ENCODE assay signal across 7 mouse cellular contexts in the genomic region with DNA sequence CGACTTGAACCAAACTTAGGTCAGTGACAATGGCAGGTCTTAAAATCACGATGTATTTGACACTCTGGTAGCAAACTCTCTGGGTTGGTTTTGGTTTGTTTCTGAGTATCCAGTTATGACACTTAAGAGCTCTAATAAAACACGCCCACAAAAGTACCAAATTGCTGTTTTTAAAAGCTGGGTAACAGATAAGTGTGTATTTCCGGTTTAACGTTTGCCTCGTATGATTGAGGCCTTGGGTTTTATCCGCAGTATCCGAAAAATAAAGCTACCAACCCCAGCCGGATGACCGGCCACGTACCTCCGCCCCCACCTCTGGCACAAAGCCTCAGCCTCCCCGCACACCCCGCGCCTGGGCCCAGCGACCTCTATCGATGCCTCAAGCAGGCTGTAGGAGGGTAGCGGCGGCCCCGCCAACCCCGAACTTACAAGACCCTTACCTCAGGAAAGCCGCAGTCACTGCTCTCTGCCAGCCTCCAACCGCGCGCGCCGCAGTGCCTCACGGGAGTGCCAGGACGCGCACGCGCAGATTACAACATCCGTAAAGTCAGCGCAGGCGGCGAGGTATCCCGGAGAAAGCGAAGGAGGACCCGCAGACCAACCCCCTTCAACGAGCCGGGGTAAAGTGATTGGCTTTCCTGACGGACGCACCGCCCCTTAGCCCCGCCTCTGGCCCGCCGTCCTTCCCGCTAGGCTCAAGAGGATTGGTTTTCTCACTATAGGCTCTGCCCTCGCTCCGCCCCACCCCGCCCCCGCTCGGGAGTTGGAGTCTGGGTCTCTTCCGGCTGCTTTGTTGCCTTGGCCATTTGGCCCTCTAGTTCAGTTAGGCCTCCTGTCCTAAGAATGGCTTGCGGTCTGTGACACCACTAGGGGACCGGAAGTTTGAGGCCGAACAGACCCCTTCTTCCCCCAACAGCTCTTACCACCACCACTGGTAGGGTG. TPM values are rescaled to one million over a fixed set of nuclear protein-coding genes. Genes with fewer than 3 reads are reported as not detected.
A peak's percentile ranks its signal among the peaks of the same experiment; 100 is the strongest.
DNase-seq lines count a peak whose midpoint lies in the region; ATAC-seq lines count a peak whose summit lies in the region.

A gene (minus strand): TSS at position 499 of the 942 bp plus-strand sequence.
A gene (minus strand): TSS at position 578 of the 942 bp plus-strand sequence.

- H3K9me3 ChIP-seq in embryonic facial prominence, embryonic 12.5 days: no peaks in the 10 kb centered on the region
- no peaks in the 10 kb centered on the region for H3K9me3 ChIP-seq in limb, embryonic 11.5 days (ENCODE audit: control insufficient read depth, low read length)
- H3K9me3 ChIP-seq in midbrain, embryonic 14.5 days (ENCODE audit: control insufficient read depth, low read length): no peaks in the 10 kb centered on the region

- H3K4me1 ChIP-seq in embryonic facial prominence, embryonic 12.5 days: peaks cover 17% of the 10 kb centered on the region; the same call in 1 of the 2 replicates
- H3K4me1 ChIP-seq in limb, embryonic 11.5 days (ENCODE audit: control insufficient read depth, insufficient read depth, low read length): peaks cover 4% of the 10 kb centered on the region; the same call in 1 of the 2 replicates
- H3K4me1 ChIP-seq in midbrain, embryonic 14.5 days (ENCODE audit: control insufficient read depth, insufficient read depth, low read length): peaks cover 11% of the 10 kb centered on the region; the same call in 1 of the 2 replicates

- H3K36me3 ChIP-seq in embryonic facial prominence, embryonic 12.5 days: peaks cover 15% of the 10 kb centered on the region
- H3K36me3 ChIP-seq in limb, embryonic 11.5 days (ENCODE audit: control insufficient read depth, insufficient read depth, low read length): no peaks in the 10 kb centered on the region; the same call in 1 of the 2 replicates
- peaks cover 19% of the 10 kb centered on the region for H3K36me3 ChIP-seq in midbrain, embryonic 14.5 days (ENCODE audit: control insufficient read depth, insufficient read depth, low read length)

- DNase-seq in adrenal gland, postnatal 25 days: peak; percentile 96
- DNase-seq in heart, adult 11 months: peak; percentile 100
- DNase-seq in kidney, adult 18-20 months: peak; percentile 97
- peak; percentile 99 for DNase-seq in limb, embryonic 11.5 days (ENCODE audit: low spot score)
- peak; percentile 99 for DNase-seq in midbrain, embryonic 14.5 days
- DNase-seq in spleen, adult 18-20 months: peak; percentile 93 to 95

- peak; percentile 99 for ATAC-seq in embryonic facial prominence, embryonic 12.5 days (ENCODE audit: insufficient number of reproducible peaks, insufficient read depth, low FRiP score, low TSS enrichment)
- ATAC-seq in limb, embryonic 11.5 days (ENCODE audit: insufficient number of reproducible peaks, low FRiP score, low TSS enrichment, low read depth): peak; percentile 100
- ATAC-seq in midbrain, embryonic 14.5 days (ENCODE audit: low FRiP score, low TSS enrichment): peak; percentile 100

- under 1% methylated on average over 57 of the region's 57 CpGs for WGBS in embryonic facial prominence, embryonic 12.5 days
- under 1% methylated on average over 57 of the region's 57 CpGs for WGBS in limb, embryonic 11.5 days
- WGBS in midbrain, embryonic 14.5 days: under 1% methylated on average over 57 of the region's 57 CpGs

- peak within 1 kb of the TSS; percentile 84 for H3K9ac ChIP-seq in embryonic facial prominence, embryonic 12.5 days
- H3K9ac ChIP-seq in limb, embryonic 11.5 days (ENCODE audit: low read length): peak within 1 kb of the TSS; percentile 75
- H3K9ac ChIP-seq in midbrain, embryonic 14.5 days (replicated peaks; ENCODE audit: low read length): peak within 1 kb of the TSS; percentile 80

- H3K4me2 ChIP-seq in embryonic facial prominence, embryonic 12.5 days (replicated peaks): peak within 1 kb of the TSS; percentile 60
- peak within 1 kb of the TSS; percentile 42 for H3K4me2 ChIP-seq in limb, embryonic 11.5 days (ENCODE audit: low read depth, severe bottlenecking)
- H3K4me2 ChIP-seq in midbrain, embryonic 14.5 days (ENCODE audit: low read length): peak within 1 kb of the TSS; percentile 70

- peak within 1 kb of the TSS; percentile 74 for H3K4me3 ChIP-seq in embryonic facial prominence, embryonic 12.5 days
- peak within 1 kb of the TSS; percentile 64 for H3K4me3 ChIP-seq in limb, embryonic 11.5 days (ENCODE audit: low read depth, low read length)
- H3K4me3 ChIP-seq in midbrain, embryonic 14.5 days (replicated peaks; ENCODE audit: low read depth, low read length): peak within 1 kb of the TSS; percentile 69

- peak within 1 kb of the TSS; percentile 87 for H3K27ac ChIP-seq in embryonic facial prominence, embryonic 12.5 days
- peak within 1 kb of the TSS; percentile 83 for H3K27ac ChIP-seq in limb, embryonic 11.5 days (replicated peaks; ENCODE audit: low read depth, low read length)
- peak within 1 kb of the TSS; percentile 91 for H3K27ac ChIP-seq in midbrain, embryonic 14.5 days (replicated peaks; ENCODE audit: low read depth, low read length)

- no peaks in the 10 kb centered on the region for H3K27me3 ChIP-seq in embryonic facial prominence, embryonic 12.5 days
- no peaks in the 10 kb centered on the region for H3K27me3 ChIP-seq in limb, embryonic 11.5 days (ENCODE audit: control insufficient read depth, insufficient read depth, low read length)
- H3K27me3 ChIP-seq in midbrain, embryonic 14.5 days (ENCODE audit: control insufficient read depth, insufficient read depth, low read length): no peaks in the 10 kb centered on the region

RNA-seq across cellular contexts. Expression of the first gene that starts in this region (rescaled TPM):
- 9.4 and 13.0 TPM in 2 replicates for total RNA-seq in adrenal gland, postnatal 25 days (2021)
- 0.64 and 1.2 TPM in 2 replicates for polyA plus RNA-seq in embryonic facial prominence, embryonic 12.5 days (2016; fragmentation: Nextera tagmentation; extraction: Ambion mirVana)
- polyA plus RNA-seq in limb, embryonic 11.5 days (2014; fragmentation: Nextera tagmentation; extraction: Ambion mirVana): 0.62 and 0.81 TPM in 2 replicates
- polyA plus RNA-seq in midbrain, embryonic 14.5 days (2014; fragmentation: Nextera tagmentation; extraction: Ambion mirVana): 0.27 and 0.58 TPM in 2 replicates

RNA-seq across cellular contexts. Expression of the second gene that starts in this region (rescaled TPM):
- 10.1 and 12.5 TPM in 2 replicates for total RNA-seq in adrenal gland, postnatal 25 days (2021)
- polyA plus RNA-seq in embryonic facial prominence, embryonic 12.5 days (2016; fragmentation: Nextera tagmentation; extraction: Ambion mirVana): 39.2 and 45.1 TPM in 2 replicates
- polyA plus RNA-seq in limb, embryonic 11.5 days (2014; fragmentation: Nextera tagmentation; extraction: Ambion mirVana): 55.9 and 57.0 TPM in 2 replicates
- 12.8 and 16.4 TPM in 2 replicates for polyA plus RNA-seq in midbrain, embryonic 14.5 days (2014; fragmentation: Nextera tagmentation; extraction: Ambion mirVana)

Comparison
In these comparisons a context has a peak if more than half of its experiments do, and no peak if none do; other contexts are left out.
1. Peak in every context shown above with its lines: DNase-seq, ATAC-seq, H3K4me3 ChIP-seq and H3K27ac ChIP-seq.